Mouse (Mus musculus) kidney, embryonic 16.5 days (tissue): ENCODE measurements around the gene E030018B13Rik. TPM values are rescaled to one million over a fixed set of nuclear protein-coding genes. Genes with fewer than 3 reads are reported as not detected.

Experiments used
- ATAC-seq: fragments of 200-750 bp; cut with Nextera tagmentation; 2 replicates; pipeline ENCODE4 v1.8.0; 2017; ENCODE audit warnings: moderate TSS enrichment; ENCODE audit not compliant: low FRiP score, low TSS enrichment
- H3K27ac ChIP-seq: fragments of 300-500 bp; sonication (generic); 2 replicates; pipeline ENCODE4 v1.5.1; 2014; ENCODE audit warnings: low read length
- H3K27me3 ChIP-seq: fragments of 300-500 bp; sonication (generic); 2 replicates; pipeline ENCODE4 v1.6.1; 2014; ENCODE audit warnings: low read length, control low read depth, mixed read lengths; ENCODE audit not compliant: insufficient read depth
- H3K36me3 ChIP-seq: fragments of 300-500 bp; sonication (generic); 2 replicates; pipeline ENCODE4 v1.6.1; 2014; ENCODE audit warnings: low read length, control low read depth, mixed read lengths; ENCODE audit not compliant: insufficient read depth
- H3K4me1 ChIP-seq: fragments of 300-500 bp; sonication (generic); 2 replicates; pipeline ENCODE4 v1.6.1; 2014; ENCODE audit warnings: low read length, control low read depth, mixed read lengths; ENCODE audit not compliant: insufficient read depth
- H3K4me2 ChIP-seq: fragments of 300-500 bp; sonication (generic); replicated peaks from 2 replicates; pipeline ENCODE4 v1.6.1; 2014; ENCODE audit warnings: low read depth, low read length
- H3K4me3 ChIP-seq: fragments of 300-500 bp; sonication (generic); 2 replicates; pipeline ENCODE4 v1.5.1; 2014; ENCODE audit warnings: mild to moderate bottlenecking, low read length
- H3K9ac ChIP-seq: fragments of 300-500 bp; sonication (generic); replicated peaks from 2 replicates; pipeline ENCODE4 v1.6.1; 2014; ENCODE audit warnings: low read length
- H3K9me3 ChIP-seq: fragments of 300-500 bp; sonication (generic); 2 replicates; pipeline ENCODE4 v1.6.1; 2016; ENCODE audit warnings: low read length, control low read depth
- WGBS: fragments of 180-500 bp; shearing (Covaris S2); extraction: QIAGEN DNeasy Blood & Tissue Kit; methylation state at CpG from one replicate; pipeline ENCODE4 v1.1.7; 2014; 5-methylcytosine and 5-hydroxymethylcytosine counted together
- polyA plus RNA-seq: library from polyadenylated mRNA; unstranded; fragments of >200 nt; fragmentation: Nextera tagmentation; extraction: Ambion mirVana; gene quantifications from 2 replicates; pipeline ENCODE4 v1.2.1, GENCODE M21; 2015

The E030018B13Rik gene
- polyA plus RNA-seq, 1 experiment from 2014 or later, result not detected

DNA sequence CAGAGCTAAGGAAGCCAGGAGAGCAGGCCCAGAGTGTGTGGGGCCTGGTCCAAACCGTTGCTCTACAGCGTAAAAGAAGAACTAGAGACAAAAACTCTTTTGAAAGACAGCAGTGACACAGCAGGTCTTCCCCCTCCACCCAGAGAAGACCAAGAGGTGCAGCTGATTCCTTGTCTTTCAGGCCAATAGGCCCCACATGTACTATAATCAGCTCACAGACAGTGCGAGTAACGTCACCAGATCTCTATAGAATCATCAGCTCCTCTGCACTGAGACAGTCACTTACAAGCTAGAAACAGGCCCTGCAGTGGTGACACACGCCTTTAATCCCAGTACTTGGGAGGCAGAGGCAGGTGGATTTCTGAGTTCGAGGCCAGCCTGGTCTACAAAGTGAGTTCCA is 17.2 kb downstream of the E030018B13Rik start:
- no peak for ATAC-seq

DNA sequence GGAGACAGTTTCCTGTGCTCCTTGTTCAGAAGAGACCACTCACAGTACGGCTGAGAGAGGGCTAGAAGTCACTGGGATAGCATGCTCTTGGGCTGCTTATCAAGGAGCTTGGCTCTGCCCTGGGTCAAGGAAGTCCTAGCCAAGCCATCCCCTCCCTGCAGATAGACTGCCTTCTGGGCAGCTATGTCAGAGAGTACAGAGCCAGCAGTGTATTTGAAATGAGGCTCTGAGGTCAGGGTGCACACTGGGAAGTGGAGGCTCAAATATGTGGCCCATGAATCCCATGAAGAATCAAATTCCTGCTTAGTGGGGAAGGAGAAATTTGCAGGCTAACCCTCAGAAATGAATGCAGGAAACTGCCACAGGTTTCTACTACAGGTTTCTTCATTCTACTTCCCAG is 17.9 kb downstream of the E030018B13Rik start:
- Histone ChIP-seq H3K9ac (no peak overlapping the region), H3K27me3 (no peaks in the 10 kb centered on the region), H3K4me2 (no peak overlapping the region), H3K4me3 (no peak overlapping the region), H3K36me3 (no peaks in the 10 kb centered on the region), H3K4me1 (peaks cover 12% of the 10 kb centered on the region), H3K9me3 (no peaks in the 10 kb centered on the region), H3K27ac (no peak overlapping the region)
- WGBS, result 46% methylated on average over 1 of the region's 1 CpGs
- no peak for ATAC-seq

More for the DNA sequence above, 17.2 kb downstream of the E030018B13Rik start:
- no peaks in the 10 kb centered on the region for H3K27me3 ChIP-seq
- no peak overlapping the region for H3K9ac ChIP-seq
- H3K4me2 ChIP-seq, result no peak overlapping the region
- H3K9me3 ChIP-seq, result no peaks in the 10 kb centered on the region
- 95% methylated on average over 6 of the region's 6 CpGs for WGBS
- no peaks in the 10 kb centered on the region for H3K36me3 ChIP-seq
- no peak overlapping the region for H3K4me3 ChIP-seq
- no peak overlapping the region for H3K27ac ChIP-seq
- H3K4me1 ChIP-seq, result peaks cover 12% of the 10 kb centered on the region

DNA sequence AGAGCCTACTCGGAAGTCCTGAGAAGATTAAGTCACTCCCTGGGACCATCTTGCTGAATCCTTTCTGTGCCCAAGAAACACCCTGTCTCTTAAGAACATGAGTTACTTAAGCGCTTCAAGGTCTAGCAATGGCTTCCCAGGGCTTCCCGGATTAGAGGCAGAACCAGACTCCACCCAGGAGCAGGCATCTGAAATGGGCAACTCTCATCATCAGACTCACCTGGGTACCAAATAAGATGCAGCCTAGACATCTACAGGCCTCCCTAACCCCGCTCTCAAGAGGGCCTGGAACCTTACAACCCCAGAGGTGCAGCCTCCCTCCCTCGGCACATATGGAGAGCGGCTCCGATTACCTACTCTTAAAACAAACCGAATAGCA is 19.1 kb downstream of the E030018B13Rik start:
- H3K4me1 ChIP-seq, result peaks cover 20% of the 10 kb centered on the region
- H3K36me3 ChIP-seq, result no peaks in the 10 kb centered on the region
- H3K9ac ChIP-seq, result peak overlapping the region; percentile 90
- no peaks in the 10 kb centered on the region for H3K9me3 ChIP-seq
- H3K4me2 ChIP-seq, result peak overlapping the region; percentile 95
- H3K27ac ChIP-seq, result peak overlapping the region; percentile 9; the same call in 1 of the 2 replicates
- ATAC-seq, result no peak
- peak overlapping the region; percentile 76 for H3K4me3 ChIP-seq
- 19% methylated on average over 8 of the region's 8 CpGs for WGBS
- no peaks in the 10 kb centered on the region for H3K27me3 ChIP-seq

DNA sequence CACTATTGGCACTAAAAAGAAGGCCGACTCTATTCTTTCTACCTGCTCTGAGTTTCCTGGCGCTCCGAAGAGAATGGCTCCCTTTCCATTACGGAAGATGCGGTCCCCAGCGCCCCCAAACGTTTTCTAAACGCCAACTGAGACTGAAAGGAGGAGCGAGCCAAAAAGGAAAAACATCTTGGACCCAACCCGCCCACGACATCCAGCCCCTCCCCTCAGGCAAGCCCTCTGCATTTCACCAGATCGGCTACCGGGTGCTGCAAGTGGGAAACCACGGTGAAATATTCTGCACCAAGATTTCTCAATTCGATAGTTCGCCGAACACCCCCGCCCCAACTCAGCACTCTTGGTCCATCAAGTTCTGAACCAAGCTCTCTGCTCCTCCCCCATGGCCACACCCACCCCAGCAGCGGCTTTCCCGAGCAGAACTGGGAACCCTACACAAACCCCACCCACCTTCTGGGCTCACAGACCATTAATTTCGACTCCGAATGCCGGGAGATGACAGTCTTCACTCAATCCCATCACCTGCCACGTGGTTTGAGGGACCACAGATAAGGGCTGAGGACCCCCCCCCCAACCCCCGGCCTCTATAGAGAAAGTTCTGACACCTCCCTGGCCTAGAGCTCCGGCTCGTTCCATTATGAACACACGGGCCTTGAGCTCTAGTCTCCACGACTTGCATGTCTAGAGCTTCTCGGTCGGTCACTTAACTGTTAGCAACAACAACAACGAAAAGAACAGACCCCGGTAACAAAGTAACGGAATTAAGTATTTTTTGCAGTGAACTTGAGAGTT is 19.7 kb downstream of the E030018B13Rik start:
- Histone ChIP-seq H3K27me3 (no peaks in the 10 kb centered on the region; the same call in 1 of the 2 replicates), H3K4me2 (peak overlapping the region; percentile 95), H3K27ac (peak overlapping the region; percentile 94), H3K4me3 (peak overlapping the region; percentile 76), H3K36me3 (no peaks in the 10 kb centered on the region), H3K9me3 (no peaks in the 10 kb centered on the region), H3K4me1 (peaks cover 20% of the 10 kb centered on the region), H3K9ac (peak overlapping the region; percentile 90)
- ATAC-seq, result no peak
- WGBS, result under 1% methylated on average over 34 of the region's 34 CpGs

DNA sequence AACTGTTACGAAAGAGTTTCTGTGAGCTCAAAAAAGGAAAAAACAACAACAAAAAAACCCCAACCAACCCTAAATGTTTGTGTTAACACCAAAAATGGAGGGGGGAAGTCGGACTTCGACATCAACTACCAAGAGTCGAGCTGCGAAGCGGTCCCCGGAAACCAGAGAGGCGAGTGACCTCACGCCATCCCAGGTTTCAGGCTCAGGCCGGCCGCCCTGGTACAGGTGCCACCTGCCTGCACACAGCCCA is 20.3 kb downstream of the E030018B13Rik start:
- WGBS, result under 1% methylated on average over 11 of the region's 11 CpGs
- peak overlapping the region; percentile 95 for H3K4me2 ChIP-seq
- H3K4me3 ChIP-seq, result peak overlapping the region; percentile 76

DNA sequence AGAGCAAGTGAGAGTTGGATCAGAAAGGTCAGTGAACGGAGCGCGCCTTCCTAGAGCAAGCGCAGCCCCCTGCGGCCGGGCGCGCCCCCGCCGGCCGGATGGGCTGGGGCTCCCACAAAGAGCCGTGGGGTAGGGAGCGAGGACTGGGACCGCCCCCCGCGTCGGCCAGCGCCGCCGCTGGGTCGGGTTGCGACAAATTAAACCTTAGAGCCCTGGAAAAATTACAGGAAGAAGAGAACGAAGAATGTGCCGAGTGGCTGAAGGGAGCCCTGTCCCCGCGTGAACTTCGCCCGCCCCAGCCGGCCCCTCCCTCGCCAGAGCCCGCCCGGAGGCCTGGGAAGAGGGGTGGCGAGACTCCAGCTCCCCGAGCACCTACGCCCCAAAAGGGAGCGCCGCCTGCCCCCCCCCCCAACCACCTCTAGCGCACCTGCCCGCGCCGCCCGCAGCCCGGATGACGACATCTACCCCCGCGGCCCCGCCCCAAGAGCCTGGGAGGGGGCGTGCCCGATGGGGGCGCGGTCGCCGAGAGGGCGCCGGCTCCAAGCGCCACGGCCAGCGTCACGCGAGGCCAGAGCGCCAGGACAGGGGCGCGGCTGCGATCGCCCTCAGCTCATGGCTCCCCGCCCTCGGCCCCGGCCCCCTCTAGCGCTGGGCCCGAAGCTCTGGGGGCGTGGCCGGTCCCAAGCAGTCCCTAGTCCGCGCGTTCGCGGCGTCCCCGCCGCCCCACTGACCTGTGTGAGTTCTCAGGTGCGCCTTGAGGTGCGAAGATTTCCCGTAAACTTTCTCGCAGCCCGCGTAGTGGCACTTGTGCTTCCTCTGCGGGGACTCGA is 20.8 kb downstream of the E030018B13Rik start:
- under 1% methylated on average over 81 of the region's 88 CpGs for WGBS
- Histone ChIP-seq H3K9me3 (no peaks in the 10 kb centered on the region), H3K9ac (peak overlapping the region; percentile 90), H3K4me3 (peak overlapping the region; percentile 76), H3K4me2 (peak overlapping the region; percentile 95), H3K36me3 (no peaks in the 10 kb centered on the region), H3K27ac (peak overlapping the region; percentile 94), H3K4me1 (peaks cover 20% of the 10 kb centered on the region), H3K27me3 (no peaks in the 10 kb centered on the region; the same call in 1 of the 2 replicates)
- peak; percentile 29 for ATAC-seq

More for the DNA sequence above, 20.3 kb downstream of the E030018B13Rik start:
- H3K9me3 ChIP-seq, result no peaks in the 10 kb centered on the region
- peaks cover 20% of the 10 kb centered on the region for H3K4me1 ChIP-seq
- no peak for ATAC-seq
- no peaks in the 10 kb centered on the region; the same call in 1 of the 2 replicates for H3K27me3 ChIP-seq
- no peaks in the 10 kb centered on the region for H3K36me3 ChIP-seq
- H3K9ac ChIP-seq, result peak overlapping the region; percentile 90
- H3K27ac ChIP-seq, result peak overlapping the region; percentile 94

DNA sequence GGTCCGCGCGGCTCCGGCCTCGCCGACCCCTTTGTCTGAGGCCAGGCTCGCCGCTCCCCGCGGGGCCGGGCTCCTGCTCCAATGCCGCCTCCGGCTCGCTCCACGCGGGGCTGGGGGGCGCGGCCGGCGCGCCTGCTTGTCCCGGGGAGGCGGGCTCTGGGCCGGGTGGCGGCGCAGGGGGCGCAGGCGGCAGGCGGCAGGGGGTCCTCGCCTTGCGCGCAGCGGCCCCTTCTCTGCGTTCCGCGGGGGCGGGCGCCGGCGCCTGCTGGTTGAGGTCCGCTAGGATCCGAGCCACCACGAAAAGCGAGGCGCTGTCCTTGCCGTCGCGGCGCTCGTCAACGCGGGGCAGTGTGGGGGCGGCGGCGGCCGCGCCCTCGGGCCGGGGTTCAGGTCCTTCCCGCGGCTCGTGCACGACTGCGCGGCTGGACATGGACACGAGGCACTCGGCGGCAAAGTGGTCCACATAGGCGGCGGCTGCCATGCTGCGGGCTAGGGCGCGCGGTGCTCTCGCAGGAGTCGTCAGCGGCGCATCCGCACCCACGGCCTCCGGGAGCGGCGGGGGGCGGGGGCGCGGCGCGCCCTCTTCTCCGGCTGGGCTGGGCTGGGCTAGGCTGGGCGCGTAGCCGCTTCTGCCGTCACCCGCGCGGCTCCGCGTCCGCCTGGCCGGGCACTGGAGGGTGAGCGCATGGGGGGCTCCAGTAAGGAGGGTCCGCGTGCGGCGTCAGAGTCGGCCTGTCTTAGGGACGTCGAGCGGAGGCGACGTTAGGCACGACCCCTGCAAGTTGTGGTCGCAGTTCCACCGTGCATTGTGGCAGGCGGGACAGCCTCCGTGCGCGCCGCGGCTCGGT is 21.6 kb downstream of the E030018B13Rik start:
- peak; percentile 61 for ATAC-seq
- Histone ChIP-seq H3K27ac (peak overlapping the region; percentile 94), H3K36me3 (no peaks in the 10 kb centered on the region), H3K4me2 (peak overlapping the region; percentile 95), H3K4me3 (peak overlapping the region; percentile 76), H3K4me1 (peaks cover 20% of the 10 kb centered on the region), H3K27me3 (no peaks in the 10 kb centered on the region; the same call in 1 of the 2 replicates), H3K9me3 (no peaks in the 10 kb centered on the region), H3K9ac (peak overlapping the region; percentile 90)
- under 1% methylated on average over 116 of the region's 121 CpGs for WGBS

DNA sequence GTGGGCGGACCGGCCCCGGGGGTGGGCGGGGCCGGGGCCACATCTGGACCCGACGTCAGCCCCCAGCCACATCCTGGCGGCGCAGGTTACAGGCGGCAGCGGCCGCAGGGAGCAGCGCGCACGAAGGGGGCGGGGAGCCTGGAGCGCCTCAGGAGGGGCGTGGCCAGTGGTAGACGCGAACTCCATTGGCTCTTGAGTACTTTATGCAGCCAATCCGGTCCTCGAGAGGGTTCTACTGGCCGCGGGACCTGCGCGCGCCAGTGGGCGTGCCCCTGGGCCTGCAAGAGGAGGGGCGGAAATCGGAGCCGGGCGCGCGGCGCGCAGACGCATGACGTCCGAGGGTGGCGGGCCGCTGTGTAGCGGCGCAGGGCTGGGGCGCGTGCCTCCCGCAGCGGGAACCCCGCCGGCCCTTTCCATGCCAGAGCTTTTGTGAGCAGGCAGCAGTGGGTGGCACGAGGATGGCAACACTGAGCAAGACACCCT is 22.3 kb downstream of the E030018B13Rik start, which contains the start of gene Klf13:
TSS of gene Klf13 (minus strand) at position 2 of the 483 bp plus-strand sequence.
- peak within 1 kb of the TSS; percentile 95 for H3K4me2 ChIP-seq
- under 1% methylated on average over 50 of the region's 50 CpGs for WGBS
- H3K36me3 ChIP-seq, result no peaks in the 10 kb centered on the region
- peaks cover 20% of the 10 kb centered on the region for H3K4me1 ChIP-seq
- H3K4me3 ChIP-seq, result peak within 1 kb of the TSS; percentile 76
- H3K27ac ChIP-seq, result peak within 1 kb of the TSS; percentile 95
- peak within 1 kb of the TSS; percentile 90 for H3K9ac ChIP-seq
- ATAC-seq, result peak; percentile 92
- no peaks in the 10 kb centered on the region; the same call in 1 of the 2 replicates for H3K27me3 ChIP-seq
- H3K9me3 ChIP-seq, result no peaks in the 10 kb centered on the region

DNA sequence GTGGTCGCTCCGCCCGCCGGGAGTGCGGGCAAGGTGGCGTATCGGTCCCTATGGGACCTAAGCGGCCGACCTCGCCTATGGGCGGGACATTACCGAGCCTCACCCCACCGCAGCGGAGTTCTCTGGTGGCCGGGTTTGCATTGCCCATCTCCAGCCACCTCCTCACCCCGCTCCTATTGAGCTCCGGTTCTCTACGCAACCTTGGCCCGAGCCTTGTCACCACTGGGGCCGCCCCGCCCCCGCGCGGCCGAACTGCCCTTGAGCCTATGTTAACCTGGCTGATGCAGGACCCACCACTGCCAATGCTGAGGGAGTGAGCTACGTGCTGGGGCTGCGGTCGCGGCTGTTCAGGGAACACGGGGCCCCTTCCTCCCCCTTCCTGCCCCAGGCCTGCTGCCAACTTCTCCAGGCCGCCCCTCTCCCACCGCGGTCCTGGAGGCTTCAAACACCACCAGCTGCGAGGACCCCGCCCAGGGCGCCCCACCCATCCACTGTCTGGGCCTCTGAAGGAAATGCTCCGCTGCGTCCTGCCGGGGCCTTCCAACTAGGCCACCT is 22.8 kb downstream of the E030018B13Rik start:
- peak overlapping the region; percentile 95 for H3K4me2 ChIP-seq
- H3K4me1 ChIP-seq, result peaks cover 20% of the 10 kb centered on the region
- H3K9ac ChIP-seq, result peak overlapping the region; percentile 83
- peak overlapping the region; percentile 76 for H3K4me3 ChIP-seq
- H3K9me3 ChIP-seq, result no peaks in the 10 kb centered on the region
- H3K27me3 ChIP-seq, result no peaks in the 10 kb centered on the region; the same call in 1 of the 2 replicates
- no peaks in the 10 kb centered on the region for H3K36me3 ChIP-seq
- H3K27ac ChIP-seq, result peak overlapping the region; percentile 95
- ATAC-seq, result peak; percentile 66
- under 1% methylated on average over 36 of the region's 39 CpGs for WGBS
